Mouse (Mus musculus): ENCODE results near the gene Aspg. TPM values are rescaled to one million over a fixed set of nuclear protein-coding genes. Genes with fewer than 3 reads are reported as not detected.

The Aspg gene
- polyA plus RNA-seq, 1 experiment from 2014 or later = 2.0 TPM

DNA sequence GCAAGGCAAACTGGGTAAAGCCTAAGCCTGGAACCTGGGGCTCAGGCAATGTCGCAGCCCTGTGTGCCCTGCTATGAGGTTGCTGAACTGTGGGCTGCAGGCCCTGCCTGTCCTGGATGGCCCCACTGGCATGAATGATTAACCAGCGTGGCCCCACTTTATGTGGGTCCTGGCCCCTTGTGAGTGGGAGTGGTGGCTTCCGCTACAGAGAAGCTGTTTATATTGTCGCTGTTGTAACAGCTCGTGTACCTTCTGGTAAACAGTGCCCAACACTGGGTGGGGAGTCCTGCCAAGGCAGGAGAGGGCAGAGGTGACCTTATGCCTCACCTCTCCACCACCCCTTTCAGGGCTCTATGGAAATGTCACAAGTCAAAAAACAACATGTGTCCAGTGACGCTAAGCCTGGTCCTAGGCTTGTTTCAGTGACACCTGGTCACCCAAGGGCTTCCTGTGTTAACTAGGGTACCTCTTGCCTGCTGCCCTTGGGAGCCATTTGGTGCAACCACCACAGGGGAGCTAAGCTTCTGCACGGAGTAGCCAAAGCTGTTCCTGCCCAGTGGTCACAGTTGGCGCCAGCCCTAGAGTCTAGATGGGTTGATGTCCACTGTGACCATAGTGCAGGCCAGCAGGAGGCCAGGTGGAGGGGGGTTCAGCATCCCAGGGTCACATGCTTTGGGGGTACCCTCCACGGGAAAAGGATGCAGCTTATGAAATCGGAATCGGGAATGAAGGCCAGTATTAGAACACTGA lies 2.4 kb downstream of the Aspg start:
- Histone ChIP-seq H3K4me3 (ENCODE audit: low read depth, low read length) (no peak overlapping the region), H3K9me3 (ENCODE audit: control insufficient read depth, low read length) (no peaks in the 10 kb centered on the region), H3K27ac (replicated peaks; ENCODE audit: low read depth, low read length) (no peak overlapping the region), H3K27me3 (ENCODE audit: control insufficient read depth, insufficient read depth, low read length) (no peaks in the 10 kb centered on the region), H3K4me1 (ENCODE audit: control insufficient read depth, insufficient read depth, low read length) (peaks cover 12% of the 10 kb centered on the region), H3K36me3 (ENCODE audit: control insufficient read depth, insufficient read depth, low read length) (no peaks in the 10 kb centered on the region), H3K9ac (ENCODE audit: low read length) (no peak overlapping the region), H3K4me2 (ENCODE audit: low read depth, severe bottlenecking) (no peak overlapping the region)
- DNase-seq (ENCODE audit: low spot score) = no peak
- 83% methylated on average over 11 of the region's 11 CpGs for WGBS
- no peak for ATAC-seq (ENCODE audit: insufficient number of reproducible peaks, low FRiP score, low TSS enrichment, low read depth)

DNA sequence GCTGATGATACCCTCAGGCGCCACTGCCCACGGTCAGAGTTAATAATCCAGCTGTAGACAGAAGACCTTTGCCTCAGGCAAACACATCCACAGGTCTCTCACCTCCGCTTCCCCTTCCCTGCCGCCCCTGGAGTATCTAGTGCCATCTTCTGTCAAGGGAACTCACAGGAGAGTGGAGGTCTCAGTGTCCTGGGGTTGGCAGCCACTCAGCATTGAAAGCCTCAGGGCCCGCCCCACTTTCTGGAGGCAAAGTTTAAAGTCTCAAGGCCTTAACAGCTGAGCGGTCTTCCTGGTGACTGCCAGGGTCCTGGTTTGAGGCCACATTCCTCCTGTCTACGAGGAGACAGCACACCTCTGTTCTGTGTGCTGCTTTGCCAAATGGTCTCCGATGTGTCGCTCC lies 3.2 kb downstream of the Aspg start:
- no peak overlapping the region for H3K9ac ChIP-seq (ENCODE audit: low read length)
- H3K27me3 ChIP-seq (ENCODE audit: control insufficient read depth, insufficient read depth, low read length) = no peaks in the 10 kb centered on the region
- 74% methylated on average over 9 of the region's 9 CpGs for WGBS
- H3K4me3 ChIP-seq (ENCODE audit: low read depth, low read length) = no peak overlapping the region
- DNase-seq (ENCODE audit: low spot score) = no peak
- H3K27ac ChIP-seq (replicated peaks; ENCODE audit: low read depth, low read length) = no peak overlapping the region
- H3K36me3 ChIP-seq (ENCODE audit: control insufficient read depth, insufficient read depth, low read length) = no peaks in the 10 kb centered on the region
- no peaks in the 10 kb centered on the region for H3K9me3 ChIP-seq (ENCODE audit: control insufficient read depth, low read length)
- no peak for ATAC-seq (ENCODE audit: insufficient number of reproducible peaks, low FRiP score, low TSS enrichment, low read depth)
- no peak overlapping the region for H3K4me2 ChIP-seq (ENCODE audit: low read depth, severe bottlenecking)
- H3K4me1 ChIP-seq (ENCODE audit: control insufficient read depth, insufficient read depth, low read length) = peaks cover 12% of the 10 kb centered on the region

DNA sequence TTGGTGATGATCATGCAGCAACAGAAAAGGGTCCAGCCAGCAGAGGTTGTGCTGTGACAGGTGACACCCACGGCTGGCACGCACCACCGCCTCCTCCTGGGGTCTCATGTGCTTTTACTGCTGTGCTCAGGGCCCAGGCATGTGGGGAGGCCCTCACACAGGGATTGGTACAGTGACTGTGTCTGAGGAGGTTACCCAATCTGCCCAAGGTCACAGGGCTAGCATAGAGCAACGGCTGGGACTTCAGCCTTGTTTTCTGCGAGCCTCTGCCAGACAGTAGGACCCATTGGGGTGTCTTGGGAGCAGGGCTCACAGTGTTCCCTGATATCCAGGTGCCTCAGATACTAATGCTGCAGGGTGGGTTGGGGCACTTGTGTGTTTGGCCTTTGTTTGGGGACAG lies 4.8 kb downstream of the Aspg start:
- no peak for ATAC-seq (ENCODE audit: insufficient number of reproducible peaks, low FRiP score, low TSS enrichment, low read depth)
- 90% methylated on average over 5 of the region's 5 CpGs for WGBS
- H3K27me3 ChIP-seq (ENCODE audit: control insufficient read depth, insufficient read depth, low read length) = 0 out of 2 replicates have a peak, but pooled peaks cover 2% of the 10 kb centered on the region

DNA sequence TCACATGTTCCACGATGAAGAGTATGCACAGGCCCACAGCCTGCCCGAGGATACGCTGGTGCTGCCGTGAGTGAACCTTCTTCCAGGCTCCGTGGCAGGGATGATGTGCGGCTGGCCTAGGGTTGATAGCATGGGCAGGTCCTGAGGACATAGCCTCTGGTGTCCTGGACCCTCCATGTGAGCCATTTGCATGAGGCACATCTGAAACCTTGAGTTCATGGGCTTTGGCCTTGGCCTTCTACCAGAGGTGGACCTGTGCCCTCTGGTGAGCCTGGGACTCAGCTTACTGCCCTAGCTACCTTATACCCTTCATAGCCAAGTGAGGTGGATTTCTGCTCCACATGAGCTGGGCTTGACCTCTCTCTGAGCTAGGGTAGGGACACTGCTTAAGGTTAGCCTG lies 5.8 kb downstream of the Aspg start:
- H3K27me3 ChIP-seq (ENCODE audit: control insufficient read depth, insufficient read depth, low read length) = 0 out of 2 replicates have a peak, but pooled peaks cover 2% of the 10 kb centered on the region
- H3K4me3 ChIP-seq (ENCODE audit: low read depth, low read length) = no peak overlapping the region
- H3K4me1 ChIP-seq (ENCODE audit: control insufficient read depth, insufficient read depth, low read length) = peaks cover 6% of the 10 kb centered on the region; the same call in 1 of the 2 replicates
- no peak overlapping the region for H3K9ac ChIP-seq (ENCODE audit: low read length)
- no peak for ATAC-seq (ENCODE audit: insufficient number of reproducible peaks, low FRiP score, low TSS enrichment, low read depth)
- no peak overlapping the region for H3K27ac ChIP-seq (replicated peaks; ENCODE audit: low read depth, low read length)
- H3K36me3 ChIP-seq (ENCODE audit: control insufficient read depth, insufficient read depth, low read length) = no peaks in the 10 kb centered on the region
- H3K4me2 ChIP-seq (ENCODE audit: low read depth, severe bottlenecking) = no peak overlapping the region
- 87% methylated on average over 6 of the region's 6 CpGs for WGBS
- H3K9me3 ChIP-seq (ENCODE audit: control insufficient read depth, low read length) = no peaks in the 10 kb centered on the region
- no peak for DNase-seq (ENCODE audit: low spot score)

More for the DNA sequence above, 4.8 kb downstream of the Aspg start:
- DNase-seq (ENCODE audit: low spot score) = no peak
- H3K27ac ChIP-seq (replicated peaks; ENCODE audit: low read depth, low read length) = no peak overlapping the region
- no peak overlapping the region for H3K4me2 ChIP-seq (ENCODE audit: low read depth, severe bottlenecking)
- no peaks in the 10 kb centered on the region for H3K36me3 ChIP-seq (ENCODE audit: control insufficient read depth, insufficient read depth, low read length)
- peaks cover 12% of the 10 kb centered on the region for H3K4me1 ChIP-seq (ENCODE audit: control insufficient read depth, insufficient read depth, low read length)
- no peak overlapping the region for H3K4me3 ChIP-seq (ENCODE audit: low read depth, low read length)
- no peaks in the 10 kb centered on the region for H3K9me3 ChIP-seq (ENCODE audit: control insufficient read depth, low read length)
- H3K9ac ChIP-seq (ENCODE audit: low read length) = no peak overlapping the region

DNA sequence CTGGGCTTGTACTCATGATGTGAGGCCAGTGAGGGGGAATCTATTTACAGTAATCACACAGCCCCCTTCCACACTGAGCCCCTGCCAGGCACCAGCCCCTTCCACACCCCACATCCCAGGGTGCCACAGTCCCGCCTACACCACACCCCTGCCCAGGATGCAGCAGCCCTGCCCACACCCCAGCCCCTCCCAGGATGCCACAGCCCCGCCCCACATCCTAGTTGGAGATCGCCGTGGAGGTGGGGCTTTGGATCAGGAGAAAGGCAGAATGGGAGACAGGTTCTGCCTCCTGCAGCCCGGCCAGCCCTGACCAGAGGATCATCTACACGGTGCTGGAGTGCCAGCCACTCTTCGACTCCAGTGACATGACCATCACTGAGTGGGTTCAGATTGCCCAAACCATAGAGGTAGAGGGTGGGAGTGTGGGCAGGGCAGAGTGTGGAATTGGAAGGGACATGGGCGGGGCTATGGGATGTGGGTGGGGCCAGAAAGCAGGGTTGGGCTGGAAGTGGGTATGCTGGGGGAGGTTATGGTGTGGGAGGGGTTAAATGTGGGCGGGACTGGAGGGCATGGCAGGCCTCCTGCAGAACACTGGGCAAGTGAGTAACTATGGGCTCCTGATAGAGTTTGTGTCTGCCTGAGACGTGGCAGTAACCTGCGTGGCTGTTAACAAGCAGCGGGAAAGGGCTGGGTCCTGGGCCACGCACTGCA lies 6.4 kb downstream of the Aspg start:
- Histone ChIP-seq H3K4me3 (ENCODE audit: low read depth, low read length) (no peak overlapping the region), H3K27ac (replicated peaks; ENCODE audit: low read depth, low read length) (no peak overlapping the region), H3K9me3 (ENCODE audit: control insufficient read depth, low read length) (no peaks in the 10 kb centered on the region), H3K4me2 (ENCODE audit: low read depth, severe bottlenecking) (no peak overlapping the region), H3K4me1 (ENCODE audit: control insufficient read depth, insufficient read depth, low read length) (0 out of 2 replicates have a peak, but pooled peaks cover 6% of the 10 kb centered on the region), H3K36me3 (ENCODE audit: control insufficient read depth, insufficient read depth, low read length) (no peaks in the 10 kb centered on the region), H3K27me3 (ENCODE audit: control insufficient read depth, insufficient read depth, low read length) (0 out of 2 replicates have a peak, but pooled peaks cover 2% of the 10 kb centered on the region), H3K9ac (ENCODE audit: low read length) (no peak overlapping the region)
- ATAC-seq (ENCODE audit: insufficient number of reproducible peaks, low FRiP score, low TSS enrichment, low read depth) = peak; percentile 50
- WGBS = 19% methylated on average over 13 of the region's 13 CpGs
- DNase-seq (ENCODE audit: low spot score) = no peak

DNA sequence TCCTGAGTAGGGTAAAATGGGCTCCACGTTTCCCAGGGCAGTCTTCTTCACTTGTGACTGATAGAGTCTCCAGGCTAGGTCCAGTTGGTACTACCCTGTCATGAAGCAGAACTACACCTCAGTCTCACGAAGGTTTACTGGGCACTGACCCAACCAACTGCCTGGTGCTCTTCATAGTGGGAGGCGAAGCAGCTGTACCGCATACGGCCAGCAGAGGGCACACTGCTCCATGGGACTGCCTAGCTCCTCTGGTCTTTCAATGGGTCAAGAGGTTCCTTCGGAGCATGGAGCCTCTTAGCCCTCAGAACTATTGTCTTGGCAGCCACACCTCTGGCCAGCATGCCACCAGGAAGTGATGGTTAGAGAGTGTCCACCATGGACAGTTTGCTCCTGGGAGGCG lies 7.2 kb downstream of the Aspg start:
- Histone ChIP-seq H3K27ac (replicated peaks; ENCODE audit: low read depth, low read length) (no peak overlapping the region), H3K9ac (ENCODE audit: low read length) (no peak overlapping the region), H3K4me1 (ENCODE audit: control insufficient read depth, insufficient read depth, low read length) (0 out of 2 replicates have a peak, but pooled peaks cover 6% of the 10 kb centered on the region), H3K4me2 (ENCODE audit: low read depth, severe bottlenecking) (no peak overlapping the region), H3K4me3 (ENCODE audit: low read depth, low read length) (no peak overlapping the region), H3K9me3 (ENCODE audit: control insufficient read depth, low read length) (no peaks in the 10 kb centered on the region), H3K36me3 (ENCODE audit: control insufficient read depth, insufficient read depth, low read length) (no peaks in the 10 kb centered on the region), H3K27me3 (ENCODE audit: control insufficient read depth, insufficient read depth, low read length) (0 out of 2 replicates have a peak, but pooled peaks cover 2% of the 10 kb centered on the region)
- 13% methylated on average over 7 of the region's 7 CpGs for whole genome bisulfite sequencing
- ATAC-seq (ENCODE audit: insufficient number of reproducible peaks, low FRiP score, low TSS enrichment, low read depth) (no peak), DNase-seq (ENCODE audit: low spot score) (peak; percentile 90)

DNA sequence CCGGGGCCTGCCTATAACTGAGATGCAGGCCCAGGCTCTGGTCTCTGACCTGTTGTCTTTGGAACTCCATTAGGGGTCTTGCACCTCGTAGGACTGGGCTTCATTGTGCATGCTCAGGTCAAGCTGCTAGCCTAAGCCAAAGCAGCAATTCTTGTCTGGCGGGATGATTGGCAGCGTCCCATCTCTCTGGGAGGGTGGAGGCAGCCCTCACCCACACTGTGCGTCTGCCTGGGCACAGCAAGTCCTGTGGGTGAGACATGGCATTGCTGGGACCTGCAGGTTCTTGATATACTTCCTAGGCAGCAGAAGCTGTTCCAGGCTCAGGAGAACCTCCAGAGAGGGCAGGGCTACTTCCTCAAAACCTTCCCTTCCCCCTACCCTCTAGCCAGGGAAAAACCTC lies 10.5 kb downstream of the Aspg start:
- ATAC-seq (ENCODE audit: insufficient number of reproducible peaks, low FRiP score, low TSS enrichment, low read depth) (no peak), DNase-seq (ENCODE audit: low spot score) (no peak)
- WGBS = 78% methylated on average over 5 of the region's 5 CpGs
- no peaks in the 10 kb centered on the region for H3K9me3 ChIP-seq (ENCODE audit: control insufficient read depth, low read length)
- 0 out of 2 replicates have a peak, but pooled peaks cover 2% of the 10 kb centered on the region for H3K27me3 ChIP-seq (ENCODE audit: control insufficient read depth, insufficient read depth, low read length)
- no peak overlapping the region for H3K27ac ChIP-seq (replicated peaks; ENCODE audit: low read depth, low read length)
- no peak overlapping the region for H3K9ac ChIP-seq (ENCODE audit: low read length)
- H3K4me1 ChIP-seq (ENCODE audit: control insufficient read depth, insufficient read depth, low read length) = 0 out of 2 replicates have a peak, but pooled peaks cover 6% of the 10 kb centered on the region
- no peaks in the 10 kb centered on the region for H3K36me3 ChIP-seq (ENCODE audit: control insufficient read depth, insufficient read depth, low read length)
- H3K4me2 ChIP-seq (ENCODE audit: low read depth, severe bottlenecking) = no peak overlapping the region
- H3K4me3 ChIP-seq (ENCODE audit: low read depth, low read length) = no peak overlapping the region

DNA sequence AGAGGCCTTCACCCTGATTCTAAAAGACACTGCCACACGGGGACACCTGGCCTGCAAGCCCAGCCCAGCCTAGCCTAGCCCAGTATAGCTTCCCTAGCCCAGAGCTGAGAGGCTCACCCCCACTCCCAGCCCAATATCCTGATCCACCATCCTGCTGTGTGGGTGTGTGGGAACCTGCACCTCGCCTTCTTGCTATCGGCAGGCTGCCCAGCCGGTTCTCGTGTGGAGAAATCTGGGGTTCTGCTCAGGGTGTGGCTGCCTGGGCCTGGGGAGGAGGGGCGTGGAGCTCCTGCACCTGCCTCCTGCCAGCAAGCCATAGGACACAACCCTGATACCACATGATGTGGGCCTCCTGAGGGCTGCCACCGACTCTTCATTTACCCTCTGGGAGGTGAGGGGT lies 11.2 kb downstream of the Aspg start:
- 0 out of 2 replicates have a peak, but pooled peaks cover 6% of the 10 kb centered on the region for H3K4me1 ChIP-seq (ENCODE audit: control insufficient read depth, insufficient read depth, low read length)
- 0 out of 2 replicates have a peak, but pooled peaks cover 2% of the 10 kb centered on the region for H3K27me3 ChIP-seq (ENCODE audit: control insufficient read depth, insufficient read depth, low read length)
- no peaks in the 10 kb centered on the region for H3K9me3 ChIP-seq (ENCODE audit: control insufficient read depth, low read length)
- no peak overlapping the region for H3K4me3 ChIP-seq (ENCODE audit: low read depth, low read length)
- H3K4me2 ChIP-seq (ENCODE audit: low read depth, severe bottlenecking) = no peak overlapping the region
- no peak overlapping the region for H3K9ac ChIP-seq (ENCODE audit: low read length)
- DNase-seq (ENCODE audit: low spot score) (no peak), ATAC-seq (ENCODE audit: insufficient number of reproducible peaks, low FRiP score, low TSS enrichment, low read depth) (no peak)
- WGBS = 76% methylated on average over 7 of the region's 7 CpGs
- H3K27ac ChIP-seq (replicated peaks; ENCODE audit: low read depth, low read length) = no peak overlapping the region
- no peaks in the 10 kb centered on the region for H3K36me3 ChIP-seq (ENCODE audit: control insufficient read depth, insufficient read depth, low read length)
